Mouse (Mus musculus): ENCODE measurements at regions not wholly inside any gene's neighbourhood (a gene's known extent, or its start where the extent isn't known, plus 50 kb on each side); places are given as distances from the start of the nearest gene placed in this dataset.

GRCm38 (mm10) chr13:52154111-52154843, 307.8 kb downstream of the Gadd45g start:
- peak; percentile 17 for DNase-seq

GRCm38 (mm10) chr13:52154844-52155587, 308.5 kb downstream of the Gadd45g start:
- peak; percentile 34 for DNase-seq

- no peak for DNase-seq
These were observed 309.2 kb downstream of the Gadd45g start for GRCm38 (mm10) chr13:52155588-52156086.

- DNase-seq: no peak
These were observed 316.2 kb downstream of the Gadd45g start for GRCm38 (mm10) chr13:52162676-52163075.

- DNase-seq: no peak
These were observed 319.1 kb downstream of the Gadd45g start for GRCm38 (mm10) chr13:52165531-52165930.

- no peak for DNase-seq
These were observed 321.5 kb downstream of the Gadd45g start for GRCm38 (mm10) chr13:52167968-52168367.

GRCm38 (mm10) chr13:52172706-52173346, 326.3 kb downstream of the Gadd45g start:
- DNase-seq: no peak

GRCm38 (mm10) chr13:52175665-52176064, 329.2 kb downstream of the Gadd45g start:
- no peak for DNase-seq

GRCm38 (mm10) chr13:52179977-52180376, 333.5 kb downstream of the Gadd45g start:
- no peak for DNase-seq

GRCm38 (mm10) chr13:52183635-52184034, 337.2 kb downstream of the Gadd45g start:
- no peak for DNase-seq

GRCm38 (mm10) chr13:52185574-52185973, 339.1 kb downstream of the Gadd45g start:
- DNase-seq: no peak

GRCm38 (mm10) chr13:52187841-52188604, 341.5 kb downstream of the Gadd45g start:
- DNase-seq: no peak

- no peak for DNase-seq
These were observed 342.1 kb downstream of the Gadd45g start for GRCm38 (mm10) chr13:52188605-52189003.

GRCm38 (mm10) chr13:52189382-52189923, 341.6 kb downstream of the Diras2 start:
- no peak for DNase-seq

GRCm38 (mm10) chr13:52190256-52190655, 340.8 kb downstream of the Diras2 start:
- DNase-seq: no peak

GRCm38 (mm10) chr13:52190848-52191590, 340.1 kb downstream of the Diras2 start:
- no peak for DNase-seq

GRCm38 (mm10) chr13:52196917-52197316, 334.2 kb downstream of the Diras2 start:
- no peak for DNase-seq

- DNase-seq: no peak
These were observed 332.3 kb downstream of the Diras2 start for GRCm38 (mm10) chr13:52198649-52199348.

GRCm38 (mm10) chr13:52202372-52202771, 328.7 kb downstream of the Diras2 start:
- no peak for DNase-seq

- DNase-seq: no peak
These were observed 325.1 kb downstream of the Diras2 start for GRCm38 (mm10) chr13:52205951-52206350.

- no peak for DNase-seq
These were observed 314.7 kb downstream of the Diras2 start for GRCm38 (mm10) chr13:52216343-52216742.

All from right cerebral cortex, adult 18-20 months (tissue).